Mouse (Mus musculus) embryo, embryonic 9.5 days (tissue): Measurements from ENCODE around the gene Nudt4.

Experiments used
- DNase-seq: peaks from one replicate; pipeline ENCODE4 v3.0.0-alpha.2; 2017; ENCODE audit errors: extremely low spot score

Gene Nudt4

GRCm38 (mm10) chr10:95563851-95564845, at the start of gene Nudt4:
Gene Nudt4, minus strand, starts transcription at chr10:95564146.
- peak; percentile 87 for DNase-seq

DNA sequence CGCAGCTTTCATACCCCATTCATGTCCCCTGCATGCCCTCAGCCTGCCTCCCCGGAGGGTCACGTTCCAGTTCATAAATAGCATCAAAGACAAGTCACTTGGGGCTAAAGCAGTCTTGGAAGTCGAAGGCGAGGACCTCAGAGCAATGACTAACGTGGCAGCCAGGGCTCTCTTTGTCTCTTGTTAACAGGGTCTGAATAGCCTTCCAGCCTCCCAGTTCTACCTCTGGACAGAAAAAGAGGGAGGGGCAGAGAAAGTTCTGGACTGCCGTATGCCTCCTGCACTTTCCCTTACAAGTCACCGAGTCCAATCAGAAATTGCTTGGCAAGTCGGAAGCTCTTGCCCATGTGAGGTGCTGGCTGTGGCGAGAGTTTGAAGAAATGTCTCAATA, 47.4 kb upstream of the Nudt4 start:
- DNase-seq: peak; percentile 45

DNA sequence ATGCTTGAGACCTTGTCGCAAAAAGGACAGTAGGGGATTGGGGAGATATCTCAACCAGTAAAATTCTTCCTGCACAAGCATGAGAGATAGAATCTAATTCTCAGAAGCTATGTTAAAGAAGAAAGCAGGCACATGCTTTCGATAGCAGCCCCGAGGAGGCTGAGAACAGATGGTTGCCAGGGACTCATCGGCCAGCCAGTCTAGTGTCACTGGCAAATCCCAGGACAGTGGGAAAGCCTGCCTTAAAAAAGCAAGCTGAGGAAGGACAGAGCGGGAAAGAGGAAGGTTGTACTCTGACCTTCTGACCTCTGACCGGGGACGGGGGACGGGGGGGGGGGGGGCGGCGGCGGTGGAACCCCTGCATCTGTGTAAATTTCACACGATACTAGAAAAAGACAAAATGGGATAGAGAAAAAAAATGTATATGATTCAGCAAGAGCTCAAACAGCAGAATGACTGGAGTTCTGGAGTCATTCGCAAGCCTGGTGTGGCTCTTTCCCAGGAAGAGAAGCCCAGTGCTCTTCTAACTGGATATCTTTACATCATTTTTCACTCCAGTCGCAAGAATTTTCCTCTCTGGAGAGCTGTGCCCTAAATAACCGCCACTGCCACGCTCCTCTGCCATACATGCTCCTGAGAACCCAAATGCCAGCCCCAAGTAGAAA, 46.9 kb upstream of the Nudt4 start:
- peak; percentile 51 for DNase-seq

- DNase-seq: no peak
These were observed 41.1 kb upstream of the Nudt4 start for GRCm38 (mm10) chr10:95604979-95605613.

- DNase-seq: no peak
These were observed 36.6 kb upstream of the Nudt4 start for GRCm38 (mm10) chr10:95600527-95600926.

GRCm38 (mm10) chr10:95599740-95600139, 35.8 kb upstream of the Nudt4 start:
- no peak for DNase-seq

DNA sequence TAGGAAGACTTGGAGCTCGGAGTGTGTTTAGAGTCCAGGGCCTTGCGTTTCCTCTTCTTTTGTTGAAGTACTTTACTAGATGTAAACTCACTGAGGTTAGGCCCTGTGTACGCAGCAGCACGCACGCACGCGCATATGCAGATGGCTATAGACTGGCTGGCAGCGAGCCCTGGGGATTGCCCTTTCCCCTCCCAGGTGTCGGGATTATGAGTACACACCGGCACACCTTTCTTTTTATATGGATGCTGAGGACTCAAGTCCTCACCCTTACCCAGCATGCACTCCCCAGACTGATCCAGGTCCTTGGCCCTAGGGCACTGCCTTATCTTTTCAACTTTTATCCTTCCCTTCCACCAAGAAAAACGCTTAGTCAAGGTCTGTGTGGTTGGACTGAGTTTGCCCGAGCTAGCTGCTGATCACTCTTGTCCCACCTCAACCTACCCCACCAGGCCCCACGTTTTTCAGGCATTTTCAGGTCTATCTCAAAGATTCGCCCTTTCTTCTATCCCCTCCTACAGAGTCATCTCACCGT, 34.2 kb upstream of the Nudt4 start:
- DNase-seq: no peak

GRCm38 (mm10) chr10:95595852-95596639, 32.1 kb upstream of the Nudt4 start:
- DNase-seq: peak; percentile 39

DNA sequence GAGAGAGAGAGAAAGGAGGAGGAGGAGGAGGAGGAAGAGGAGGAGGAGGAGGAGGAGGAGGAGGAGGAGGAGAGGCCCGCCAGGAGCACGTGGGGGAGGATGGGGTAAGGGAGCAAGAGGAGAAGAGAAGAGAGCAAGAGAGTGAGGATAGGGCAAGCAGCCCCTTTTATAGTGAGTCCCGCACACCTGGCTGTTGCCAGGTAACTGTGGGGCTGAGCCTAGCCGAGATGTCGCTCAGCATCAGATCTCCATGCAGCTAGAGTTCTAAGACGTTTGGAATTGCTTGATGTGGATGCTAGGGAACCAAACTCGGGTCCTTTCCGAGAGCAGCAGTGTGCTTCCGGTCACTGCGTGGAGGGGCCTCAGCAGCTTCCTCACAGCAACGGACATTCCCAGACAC, 30.5 kb upstream of the Nudt4 start:
- DNase-seq: no peak

GRCm38 (mm10) chr10:95591257-95591656, 27.3 kb upstream of the Nudt4 start:
- DNase-seq: no peak

DNA sequence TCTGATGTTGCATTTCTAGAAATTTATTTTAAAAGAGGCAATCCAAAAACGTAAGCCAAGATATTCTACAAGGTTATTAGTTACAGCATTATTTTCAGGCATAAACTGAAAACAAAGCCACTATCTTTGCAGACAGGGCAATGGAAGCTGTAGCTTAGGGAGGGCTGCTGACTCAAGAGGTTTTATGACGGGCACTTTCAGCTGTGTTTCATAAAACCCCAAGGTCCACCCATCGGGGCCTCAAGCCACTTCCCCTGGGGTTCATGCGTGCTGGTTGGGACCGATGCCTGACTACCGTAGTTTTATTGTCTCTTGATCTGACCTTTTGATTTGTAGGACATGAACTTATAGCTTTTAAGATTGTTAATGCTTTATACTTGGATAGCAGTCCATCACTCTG, 26.2 kb upstream of the Nudt4 start:
- DNase-seq: no peak

GRCm38 (mm10) chr10:95589196-95589595, 25.2 kb upstream of the Nudt4 start:
- DNase-seq: no peak

DNA sequence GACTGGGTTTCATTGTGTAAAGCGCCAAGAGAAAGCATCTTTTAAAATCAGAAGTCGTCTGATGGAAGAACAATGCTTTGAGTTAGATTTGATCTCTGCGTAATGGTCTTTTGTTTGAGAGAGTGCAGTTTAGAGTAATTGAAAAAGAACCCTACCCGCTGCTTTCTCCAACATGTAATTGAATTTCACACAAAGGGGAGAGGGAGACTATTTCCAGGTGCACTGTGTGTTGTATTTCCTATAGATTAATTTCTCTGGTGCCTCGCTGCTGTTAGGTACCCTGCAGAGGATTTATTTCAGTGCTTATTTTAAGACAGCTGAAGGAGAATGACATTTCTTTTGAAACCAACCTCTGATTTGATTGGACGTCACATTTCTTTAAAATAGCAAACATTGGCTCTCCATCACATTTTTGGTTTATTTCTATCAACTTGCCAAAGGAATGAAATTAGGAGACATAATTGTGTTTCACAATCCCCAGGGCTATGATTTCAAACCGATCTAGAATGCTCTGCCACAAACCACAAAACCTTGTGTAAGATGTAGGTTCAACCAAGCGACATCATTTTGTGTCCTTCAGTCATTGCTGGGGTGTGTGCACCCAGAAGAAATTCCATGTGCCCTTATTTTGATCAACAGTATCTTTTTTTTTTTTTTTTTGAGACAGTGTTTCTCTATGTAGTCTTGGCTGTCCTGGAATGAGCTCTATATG, 23.7 kb upstream of the Nudt4 start:
- no peak for DNase-seq

DNA sequence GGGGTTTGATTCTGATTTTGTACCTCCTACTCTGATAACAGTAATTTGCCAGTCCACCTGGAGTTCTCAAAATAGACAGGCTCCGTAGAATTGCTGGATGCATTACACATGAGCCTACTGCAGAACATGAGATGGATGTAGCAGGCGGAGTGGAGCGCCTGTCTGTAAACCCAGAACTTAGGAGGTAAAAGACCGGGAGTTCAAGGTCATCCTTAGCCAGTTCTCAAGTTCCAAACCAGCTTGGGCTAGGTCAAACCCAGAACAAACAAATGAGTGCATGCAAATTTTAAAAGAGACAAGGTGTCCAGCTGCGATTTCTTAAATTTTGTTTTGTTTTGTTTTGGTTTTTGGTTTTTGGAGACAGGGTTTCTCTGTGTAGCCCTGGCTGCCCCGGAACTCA, 21.6 kb upstream of the Nudt4 start:
- DNase-seq: no peak

DNA sequence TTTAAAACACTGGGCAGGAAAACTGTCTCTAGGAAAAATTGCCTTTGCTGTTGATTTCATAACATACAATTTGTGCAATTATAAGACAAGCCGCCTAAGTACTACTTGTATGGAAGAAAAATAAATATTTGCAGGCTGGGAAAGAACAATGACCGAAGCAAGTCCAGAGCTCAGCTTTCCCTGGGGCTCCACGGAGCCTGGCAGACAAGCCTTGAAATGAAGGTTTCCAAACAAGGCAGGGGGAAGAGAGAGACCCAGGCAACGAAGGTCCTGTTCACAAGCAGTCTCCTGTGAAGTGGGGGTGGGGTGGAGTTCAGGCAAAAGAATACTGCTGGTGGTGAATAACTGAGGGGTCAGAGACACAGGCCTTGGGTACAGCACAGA, 13.6 kb upstream of the Nudt4 start:
- DNase-seq: peak; percentile 48

- peak; percentile 43 for DNase-seq
These were observed 13.1 kb upstream of the Nudt4 start for GRCm38 (mm10) chr10:95576876-95577566.

DNA sequence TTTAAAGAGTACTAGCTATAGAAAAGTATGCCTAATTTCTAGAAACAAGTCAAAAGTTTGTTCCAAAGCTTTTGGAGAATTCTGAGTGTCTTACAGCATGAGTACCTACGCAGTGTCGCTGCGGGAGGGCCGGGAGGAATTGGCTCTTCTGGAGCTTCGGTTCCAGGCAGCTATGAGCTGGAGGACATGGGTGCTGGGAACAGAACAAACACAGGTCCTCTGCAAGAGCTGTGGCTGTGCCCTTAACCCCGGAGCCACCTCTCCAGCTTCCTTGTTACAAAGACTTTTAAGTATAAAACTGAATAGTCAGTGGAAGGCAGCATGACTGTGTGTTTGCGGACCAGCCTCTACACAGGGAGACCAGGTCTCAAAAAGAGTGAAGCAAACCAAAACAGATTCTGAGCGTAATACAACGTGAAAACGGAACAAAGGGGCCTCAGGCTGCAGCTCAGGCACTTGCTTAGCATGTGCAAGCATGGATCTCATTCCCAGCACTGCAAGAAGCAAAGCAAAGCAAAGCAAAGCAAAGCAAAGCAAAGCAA, 12.0 kb upstream of the Nudt4 start:
- DNase-seq: no peak

DNA sequence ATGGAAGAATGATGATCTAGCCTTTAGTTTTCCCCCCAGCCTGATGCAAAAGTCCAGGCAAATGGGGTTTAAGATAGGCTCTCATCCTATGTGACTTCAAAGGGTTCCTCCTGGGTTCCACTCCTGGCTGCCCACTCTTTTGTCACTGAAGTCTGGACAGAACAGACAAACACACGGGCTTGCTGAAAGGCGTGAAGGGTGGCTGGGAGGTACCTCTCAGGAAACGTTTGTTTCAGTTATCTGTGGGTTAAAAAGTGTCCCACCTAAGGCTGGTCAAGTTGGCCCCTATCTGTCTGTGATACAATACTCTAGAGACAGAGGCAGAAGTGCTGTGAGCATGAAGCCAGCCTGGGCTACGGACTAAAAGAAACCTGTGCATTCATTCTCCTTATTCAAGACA, 11.0 kb upstream of the Nudt4 start:
- DNase-seq: no peak

DNA sequence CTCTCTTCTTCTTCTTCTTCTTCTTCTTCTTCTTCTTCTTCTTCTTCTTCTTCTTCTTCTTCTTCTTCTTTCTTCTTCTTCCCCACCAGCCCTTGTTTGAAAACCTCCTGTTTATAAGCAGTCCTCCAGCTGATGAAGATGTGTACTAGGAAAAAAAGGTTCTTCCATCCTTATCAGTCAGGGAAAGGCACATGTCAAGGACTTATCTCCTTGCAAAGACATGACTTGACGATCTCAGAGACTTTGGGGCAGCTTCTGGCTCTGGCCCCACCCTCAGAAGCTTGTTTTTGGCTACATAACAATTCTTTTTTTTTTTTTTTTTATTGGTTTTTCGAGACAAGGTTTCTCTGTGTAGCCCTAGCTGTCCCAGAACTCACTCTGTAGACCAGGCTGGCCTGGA, 5.5 kb upstream of the Nudt4 start:
- DNase-seq: no peak

DNA sequence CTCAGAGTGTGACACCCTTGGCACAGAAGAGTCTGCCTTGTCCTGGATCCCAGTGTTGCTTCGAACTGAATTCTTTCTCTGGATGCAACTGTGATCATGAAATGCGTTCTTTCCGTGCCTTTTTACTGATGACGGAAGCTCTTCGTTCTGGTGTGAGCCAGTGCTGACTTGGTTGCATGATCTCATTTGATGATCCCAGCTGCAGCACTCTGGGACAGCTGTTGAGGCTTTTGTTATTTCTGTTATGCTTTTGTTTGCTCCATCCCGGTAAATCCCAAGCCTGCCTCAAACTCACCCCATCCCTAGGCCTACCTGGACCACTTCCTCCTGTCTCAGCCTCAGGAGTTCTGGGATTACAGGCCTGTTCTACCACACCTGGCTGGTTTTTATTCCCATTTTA, 4.1 kb upstream of the Nudt4 start:
- DNase-seq: no peak
